In the genomic region with DNA sequence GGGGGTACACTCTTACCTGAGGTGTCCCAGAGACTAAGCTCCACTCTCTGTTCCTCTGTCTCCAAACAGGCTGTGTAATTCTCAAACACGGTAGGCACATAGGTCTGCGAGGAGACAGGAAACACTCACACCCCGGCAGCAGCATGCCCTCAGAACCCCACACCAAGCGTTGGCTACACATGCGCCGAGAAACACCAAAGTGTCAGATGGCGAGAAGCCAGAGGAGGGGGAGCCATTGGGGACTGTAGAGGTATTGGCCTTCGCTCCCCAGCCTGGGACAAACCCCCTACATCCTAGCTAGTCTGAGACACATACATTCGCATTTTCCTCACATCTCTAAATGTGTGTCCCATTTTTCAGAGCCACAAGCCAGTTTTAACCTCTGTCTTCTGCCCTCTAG, we compare ENCODE assay signal across 9 mouse cellular contexts. TPM values are rescaled to one million over a fixed set of nuclear protein-coding genes. Genes with fewer than 3 reads are reported as not detected.
DNase-seq lines count a peak whose midpoint lies in the region; ATAC-seq and TF ChIP-seq lines count a peak whose summit lies in the region.
"Had no signal": no experiment of that assay in that cellular context is flagged by ENCODE, and none has a peak within 500 bp of the region (broad histone marks: within the 10 kb centered on the region; RNA-seq: fewer than 3 reads in every experiment).

No protein-coding gene starts in this region.

- WGBS in forebrain, embryonic 10.5 days: 3% methylated on average over 9 of the region's 9 CpGs
- 2% methylated on average over 9 of the region's 9 CpGs for WGBS in kidney, embryonic 16.5 days

- peak; percentile 32 for DNase-seq in kidney, adult 18-20 months
- DNase-seq in kidney, postnatal 4 days: no peak
- DNase-seq in MEL (ENCODE audit: low read depth, low spot score): peak; percentile 63
- no peak for DNase-seq in forebrain, embryonic 10.5 days (ENCODE audit: extremely low spot score, low spot score)
- peak; percentile 71 for DNase-seq in naive thymus-derived CD4-positive, alpha-beta T cell, adult 2 months (ENCODE audit: low read depth)
- DNase-seq in spleen, postnatal 36 days (ENCODE audit: low spot score in 2 of 2): no peak
- DNase-seq in adrenal gland, postnatal 25 days: no peak

- no peak overlapping the region for H3K27ac ChIP-seq in MEL (ENCODE audit: control insufficient read depth, low read depth, low read length)
- peak overlapping the region; percentile 49; the same call in 1 of the 2 replicates for H3K27ac ChIP-seq in forebrain, embryonic 10.5 days
- no peak overlapping the region for H3K27ac ChIP-seq in kidney, embryonic 16.5 days (ENCODE audit: low read length)
- H3K27ac ChIP-seq: macrophage had no signal

- no peak for ATAC-seq in kidney, embryonic 16.5 days (ENCODE audit: low FRiP score, low TSS enrichment)

- H3K4me2 ChIP-seq in kidney, embryonic 16.5 days (replicated peaks; ENCODE audit: low read depth, low read length): peak overlapping the region; percentile 82

- H3K9me3 ChIP-seq in MEL (replicated peaks; ENCODE audit: insufficient read depth, low read length): no peaks in the 10 kb centered on the region
- no peaks in the 10 kb centered on the region for H3K9me3 ChIP-seq in forebrain, embryonic 10.5 days
- no peaks in the 10 kb centered on the region for H3K9me3 ChIP-seq in kidney, embryonic 16.5 days (ENCODE audit: low read length)

- peaks cover 0 to 22% of the 10 kb centered on the region in 2 experiments; a peak in 2 of 4 replicates for H3K36me3 ChIP-seq in MEL (ENCODE audit: control insufficient read depth in 1 of 2, insufficient read depth in 2 of 2, low read length in 2 of 2)
- no peaks in the 10 kb centered on the region for H3K36me3 ChIP-seq in forebrain, embryonic 10.5 days (replicated peaks)
- no peaks in the 10 kb centered on the region for H3K36me3 ChIP-seq in kidney, embryonic 16.5 days (ENCODE audit: insufficient read depth, low read length)

- H3K9ac ChIP-seq in MEL (ENCODE audit: control insufficient read depth, low read depth, low read length, poor library complexity, severe bottlenecking): peak overlapping the region; percentile 43
- no peak overlapping the region for H3K9ac ChIP-seq in kidney, embryonic 16.5 days (replicated peaks; ENCODE audit: low read length)

- no peak for TF ChIP-seq RAD21 in MEL (IDR thresholded peaks at IDR 0.05; ENCODE audit: low read depth, low read length)

- no peak for TF ChIP-seq EP300 in MEL (IDR thresholded peaks at IDR 0.05; ENCODE audit: low read depth in 1 of 2, low read length in 2 of 2)

- no peak for TF ChIP-seq CTCF in MEL (IDR thresholded peaks at IDR 0.05 in 2 of 3, conservative IDR thresholded peaks at IDR 0.05 in 1 of 3; ENCODE audit: control insufficient read depth in 1 of 3, insufficient read depth in 1 of 3, low read depth in 2 of 3, low read length in 3 of 3, poor library complexity in 1 of 3, severe bottlenecking in 1 of 3)

- no peaks in the 10 kb centered on the region for H3K79me2 ChIP-seq in MEL (ENCODE audit: control insufficient read depth, insufficient read depth, low read length, poor library complexity)

- no peak for TF ChIP-seq POLR2A in MEL (IDR thresholded peaks at IDR 0.05; ENCODE audit: control insufficient read depth in 1 of 2, insufficient read depth in 1 of 2, low read depth in 1 of 2, low read length in 2 of 2, poor library complexity in 1 of 2)

- H3K4me3 ChIP-seq in MEL (ENCODE audit: control insufficient read depth in 1 of 2, insufficient read depth in 1 of 2, low read depth in 2 of 2, low read length in 2 of 2): peak overlapping the region; percentile 68 to 72
- H3K4me3 ChIP-seq in forebrain, embryonic 10.5 days: peak overlapping the region; percentile 59
- peak overlapping the region; percentile 47 for H3K4me3 ChIP-seq in kidney, embryonic 16.5 days (ENCODE audit: low read length)

- peaks cover 15 to 33% of the 10 kb centered on the region in 2 experiments for H3K4me1 ChIP-seq in MEL (ENCODE audit: control insufficient read depth in 1 of 2, insufficient read depth in 2 of 2, low read length in 2 of 2)
- H3K4me1 ChIP-seq in forebrain, embryonic 10.5 days: peaks cover 48% of the 10 kb centered on the region
- H3K4me1 ChIP-seq in kidney, embryonic 16.5 days (ENCODE audit: insufficient read depth, low read length): peaks cover 30% of the 10 kb centered on the region

- no peaks in the 10 kb centered on the region for H3K27me3 ChIP-seq in MEL (ENCODE audit: control insufficient read depth in 1 of 2, insufficient read depth in 2 of 2, low read length in 2 of 2)
- peaks cover 80% of the 10 kb centered on the region for H3K27me3 ChIP-seq in forebrain, embryonic 10.5 days (ENCODE audit: poor library complexity, severe bottlenecking)
- peaks cover 39% of the 10 kb centered on the region for H3K27me3 ChIP-seq in kidney, embryonic 16.5 days (ENCODE audit: insufficient read depth, low read length)

TF ChIP-seq in MEL, 35 proteins besides CTCF, POLR2A, EP300 and RAD21:
- TF ChIP-seq MYB (IDR thresholded peaks at IDR 0.05; ENCODE audit: low read depth, low read length) (no peak), NRF1 (IDR thresholded peaks at IDR 0.05; ENCODE audit: insufficient read depth, low read depth, low read length, poor library complexity, severe bottlenecking) (peak; percentile 59; the same call in 1 of the 2 replicates)

RNA-seq across cellular contexts. Expression of a gene that starts 0.8 kb away (rescaled TPM):
- 5.8 and 6.0 TPM in 2 replicates for total RNA-seq in MEL (2012; rRNA removed)
- polyA plus RNA-seq in MEL (2012; ENCODE audit: insufficient read depth in 1 of 2, insufficient read length in 2 of 2, low read depth in 1 of 2, low replicate concordance in 2 of 2, missing spikeins in 1 of 2): 1 to 10 TPM in 1 of 2 experiments, not detected in 1; 5.5 TPM
- polyA plus RNA-seq in forebrain, embryonic 10.5 days (2016; fragmentation: Nextera tagmentation; extraction: Ambion mirVana): 1.8 and 2.2 TPM in 2 replicates
- 0.45 and 0.75 TPM in 2 replicates for polyA plus RNA-seq in kidney, embryonic 16.5 days (2015; fragmentation: Nextera tagmentation; extraction: Ambion mirVana)
- total RNA-seq in adrenal gland, postnatal 25 days (2021): 1.5 TPM in 2 replicates

RNA-seq across cellular contexts. Expression of a gene that starts 13.8 kb away (rescaled TPM):
- total RNA-seq in MEL (2012; rRNA removed): 193 and 213 TPM in 2 replicates
- 100 to 1,000 TPM; 194 to 252 TPM for polyA plus RNA-seq in MEL (2012; ENCODE audit: insufficient read depth in 1 of 2, insufficient read length in 2 of 2, low read depth in 1 of 2, low replicate concordance in 2 of 2, missing spikeins in 1 of 2)
- 27.3 and 28.5 TPM in 2 replicates for polyA plus RNA-seq in forebrain, embryonic 10.5 days (2016; fragmentation: Nextera tagmentation; extraction: Ambion mirVana)
- 19.0 and 27.1 TPM in 2 replicates for polyA plus RNA-seq in kidney, embryonic 16.5 days (2015; fragmentation: Nextera tagmentation; extraction: Ambion mirVana)
- 76.1 and 88.7 TPM in 2 replicates for total RNA-seq in adrenal gland, postnatal 25 days (2021)

RNA-seq across cellular contexts. Expression of a gene that starts 31.5 kb away (rescaled TPM):
- total RNA-seq in MEL (2012; rRNA removed): not detected in 2 replicates
- polyA plus RNA-seq in MEL (2012; ENCODE audit: insufficient read depth in 1 of 2, insufficient read length in 2 of 2, low read depth in 1 of 2, low replicate concordance in 2 of 2, missing spikeins in 1 of 2): under 1 TPM in 1 of 2 experiments, not detected in 1; 0.13 TPM
- 0.86 and 0.90 TPM in 2 replicates for polyA plus RNA-seq in forebrain, embryonic 10.5 days (2016; fragmentation: Nextera tagmentation; extraction: Ambion mirVana)
- polyA plus RNA-seq in kidney, embryonic 16.5 days (2015; fragmentation: Nextera tagmentation; extraction: Ambion mirVana): 0.95 and 1.1 TPM in 2 replicates
- total RNA-seq in adrenal gland, postnatal 25 days (2021): 0.21 TPM in 1 of 2 replicates, not detected in the other

RNA-seq across cellular contexts. Expression of a gene that starts 45.8 kb away (rescaled TPM):
- total RNA-seq in MEL (2012; rRNA removed): 1.4 TPM in 2 replicates
- polyA plus RNA-seq in MEL (2012; ENCODE audit: insufficient read depth in 1 of 2, insufficient read length in 2 of 2, low read depth in 1 of 2, low replicate concordance in 2 of 2, missing spikeins in 1 of 2): 1 to 10 TPM in 1 of 2 experiments, not detected in 1; 8.5 TPM
- polyA plus RNA-seq in forebrain, embryonic 10.5 days (2016; fragmentation: Nextera tagmentation; extraction: Ambion mirVana): 19.9 and 21.7 TPM in 2 replicates
- polyA plus RNA-seq in kidney, embryonic 16.5 days (2015; fragmentation: Nextera tagmentation; extraction: Ambion mirVana): 34.4 and 34.9 TPM in 2 replicates
- 12.6 and 14.3 TPM in 2 replicates for total RNA-seq in adrenal gland, postnatal 25 days (2021)

RNA-seq across cellular contexts. Expression of a gene that starts 51.5 kb away (rescaled TPM):
- 109 and 160 TPM in 2 replicates for total RNA-seq in MEL (2012; rRNA removed)
- polyA plus RNA-seq in MEL (2012; ENCODE audit: insufficient read depth in 1 of 2, insufficient read length in 2 of 2, low read depth in 1 of 2, low replicate concordance in 2 of 2, missing spikeins in 1 of 2): 100 to 1,000 TPM in 1 of 2 experiments, not detected in 1; 118 TPM
- polyA plus RNA-seq in forebrain, embryonic 10.5 days (2016; fragmentation: Nextera tagmentation; extraction: Ambion mirVana): 16.7 and 17.1 TPM in 2 replicates
- 36.6 and 39.1 TPM in 2 replicates for polyA plus RNA-seq in kidney, embryonic 16.5 days (2015; fragmentation: Nextera tagmentation; extraction: Ambion mirVana)
- total RNA-seq in adrenal gland, postnatal 25 days (2021): 7.0 and 7.4 TPM in 2 replicates

Comparison
In these comparisons a context has a peak if more than half of its experiments do, and no peak if none do; other contexts are left out.
1. DNase-seq: peak in kidney, adult 18-20 months (single experiment), MEL (single experiment) and naive thymus-derived CD4-positive, alpha-beta T cell, adult 2 months (single experiment); none in kidney, postnatal 4 days (0 of 2), forebrain, embryonic 10.5 days (single experiment), spleen, postnatal 36 days (0 of 2) and adrenal gland, postnatal 25 days (single experiment).
2. Peak in every context shown above with its lines, with median percentiles within 50 percentile points of each other: H3K4me3 ChIP-seq.